Mouse (Mus musculus) gastrocnemius, adult 2 months (tissue): ENCODE data around the gene Gls2. TPM values are rescaled to one million over a fixed set of nuclear protein-coding genes. Genes with fewer than 3 reads are reported as not detected.
A peak's percentile ranks its signal among the peaks of the same experiment; 100 is the strongest.
"Not testable (repeated sequence)": the region's sequence is repeated elsewhere in the genome, so short reads cannot be mapped to it uniquely, and the experiment has no call there.

Experiments used
- DNase-seq: peaks from one replicate; pipeline ENCODE4 v3.0.0; 2022
- H3K27ac ChIP-seq: fragments of 200-600 bp; 2 replicates; pipeline ENCODE4 v1.8.1; 2022; ENCODE audit warnings: mild to moderate bottlenecking
- H3K4me3 ChIP-seq: fragments of 200-600 bp; 2 replicates; pipeline ENCODE4 v1.8.1; 2022; ENCODE audit warnings: mild to moderate bottlenecking, moderate library complexity
- CTCF ChIP-seq: fragments of 200-600 bp; IDR thresholded peaks from 2 replicates; pipeline ENCODE4 v1.8.1; 2022; ENCODE audit warnings: antibody characterized with exemption, mild to moderate bottlenecking, moderate library complexity
- intact Hi-C: fragments of 180-260 bp; cut with DNase I; formaldehyde crosslinking; loops from one replicate; pipeline ENCODE4 v1.15.1; 2025
- total RNA-seq, 2 experiments: library from RNA; stranded (reverse); gene quantifications; 2 replicates each; pipeline ENCODE4 v1.2.3; 2021

The Gls2 gene
- total RNA-seq, 2 experiments from 2014 or later = 0.59 to 0.67 TPM

DNA sequence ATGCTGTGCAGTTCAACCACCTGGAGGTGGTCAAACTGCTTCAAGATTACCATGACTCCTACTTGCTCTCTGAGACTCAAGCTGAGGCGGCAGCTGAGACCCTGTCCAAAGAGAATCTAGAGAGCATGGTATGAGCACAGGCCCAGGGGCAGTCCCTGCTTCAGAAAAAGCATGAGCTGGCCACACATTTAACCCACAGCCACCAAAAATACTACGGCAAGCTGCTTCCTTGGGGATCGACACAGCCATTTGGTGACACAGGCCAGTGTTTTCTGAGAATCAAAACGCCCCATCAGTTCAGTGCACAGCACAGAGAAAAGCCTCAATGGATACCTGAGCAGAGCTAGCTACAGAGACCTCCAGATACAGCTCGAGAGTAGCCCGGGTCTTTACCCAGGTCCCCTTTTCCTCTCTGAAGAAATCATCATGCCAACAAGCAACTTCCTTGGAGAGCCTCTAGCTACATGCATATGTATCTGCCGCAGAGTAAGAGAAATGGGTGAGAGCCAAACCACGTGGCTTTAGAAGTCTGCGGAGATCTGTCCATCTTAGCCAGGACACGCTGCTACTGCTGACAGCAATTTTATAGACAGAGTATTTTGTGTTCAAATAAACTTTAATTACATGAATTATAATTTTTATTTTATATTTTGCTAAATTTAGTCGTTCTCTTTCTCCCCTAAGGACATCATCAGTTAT lies 15.2 kb downstream of the Gls2 start:
- no peak for TF ChIP-seq CTCF
- DNase-seq = no peak
- intact Hi-C loops = no loop called here
- H3K4me3 ChIP-seq = no peak overlapping the region
- no peak overlapping the region for H3K27ac ChIP-seq

DNA sequence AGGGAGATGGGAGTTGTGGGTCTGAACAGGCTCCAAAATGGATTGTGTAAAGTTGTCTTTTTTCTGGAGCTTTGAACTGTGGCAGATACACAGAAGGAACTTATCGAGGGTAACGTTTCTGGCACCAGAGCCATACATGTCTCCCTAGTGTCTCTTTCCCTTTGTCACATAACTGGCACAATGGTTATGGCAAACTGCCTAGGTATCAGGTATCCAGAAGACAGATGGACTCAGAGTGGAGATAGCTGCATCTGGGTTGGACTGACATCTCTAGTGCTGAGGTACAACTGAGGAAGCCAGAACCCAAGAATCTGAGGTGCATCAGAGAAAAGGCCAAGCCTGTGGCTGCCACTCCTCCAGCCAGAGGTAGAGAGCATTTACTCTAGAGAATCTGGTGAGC lies 15.9 kb downstream of the Gls2 start:
- DNase-seq = no peak
- Histone ChIP-seq H3K27ac (no peak overlapping the region), H3K4me3 (peak overlapping the region; percentile 73)
- no peak for TF ChIP-seq CTCF
- intact Hi-C loops = no loop called here

DNA sequence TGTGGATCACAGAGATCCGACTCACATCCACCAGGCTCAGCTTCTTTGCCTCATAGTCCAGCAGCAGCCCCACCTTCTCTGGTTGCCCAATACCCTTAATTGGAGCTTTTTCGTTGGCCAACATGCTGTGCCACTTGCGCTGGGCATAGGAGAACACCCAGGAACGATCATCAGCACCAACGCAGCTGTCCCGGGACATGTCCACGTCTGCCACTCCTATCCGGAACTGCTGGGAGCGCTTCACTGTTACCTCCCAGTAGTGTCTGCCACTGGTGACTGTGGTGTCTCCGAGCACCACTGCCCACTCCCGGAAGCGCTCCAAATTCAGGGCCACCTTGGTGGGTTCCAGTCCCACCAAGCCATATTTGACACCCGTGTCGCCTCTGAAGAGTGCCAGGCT lies 16.7 kb downstream of the Gls2 start:
- no peak for TF ChIP-seq CTCF

DNA sequence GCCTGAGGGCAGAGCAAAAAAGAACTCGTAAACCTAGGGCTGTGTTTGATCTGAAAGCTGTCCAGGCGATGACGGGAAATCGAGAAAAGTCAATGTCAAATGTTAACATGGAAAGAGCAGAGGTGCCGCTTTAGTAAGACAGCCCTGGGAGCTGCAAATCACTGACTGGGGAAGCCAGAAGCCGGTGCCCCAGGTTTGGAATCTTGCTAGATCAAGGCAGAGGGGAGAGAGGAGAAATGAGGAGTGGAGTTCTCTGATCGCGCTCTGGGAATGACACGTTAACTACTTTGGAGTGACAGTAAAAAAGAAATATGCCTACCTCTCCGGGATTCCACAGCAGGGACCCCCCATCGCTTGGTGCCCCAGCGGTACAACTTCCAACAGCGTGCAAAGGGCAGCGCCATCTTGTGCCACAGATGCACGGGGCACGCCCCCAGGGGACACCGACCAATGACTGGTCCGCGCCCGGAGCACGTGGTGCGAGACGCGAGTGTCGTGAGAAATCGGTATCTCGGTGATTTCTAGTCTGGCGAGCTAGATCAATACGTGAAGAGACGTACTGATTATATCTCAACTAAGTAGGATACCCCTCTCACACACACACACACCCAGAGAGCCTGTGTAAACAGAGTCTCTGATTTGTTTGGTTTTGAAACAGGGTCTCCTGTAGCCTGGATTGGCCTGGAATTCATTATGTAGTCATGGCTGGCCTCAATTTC lies 17.3 kb downstream of the Gls2 start, which contains the start of gene Spryd4:
Spryd4 (minus strand) TSS at position 418 of the 719 bp plus-strand sequence.
- intact Hi-C loops = loop anchor here (2.0 kb wide), 2 partner anchors 21 to 73 kb away; partner anchors contain the start of gene Timeless
- Histone ChIP-seq H3K4me3 (peak within 1 kb of the TSS; percentile 73), H3K27ac (peak within 1 kb of the TSS; percentile 90)
- peak; percentile 42 for TF ChIP-seq CTCF
- peak; percentile 95 for DNase-seq

More for the DNA sequence above, 16.7 kb downstream of the Gls2 start:
- intact Hi-C loops = no loop called here
- peak; percentile 41 for DNase-seq
- Histone ChIP-seq H3K27ac (peak overlapping the region; percentile 90), H3K4me3 (peak overlapping the region; percentile 73)

DNA sequence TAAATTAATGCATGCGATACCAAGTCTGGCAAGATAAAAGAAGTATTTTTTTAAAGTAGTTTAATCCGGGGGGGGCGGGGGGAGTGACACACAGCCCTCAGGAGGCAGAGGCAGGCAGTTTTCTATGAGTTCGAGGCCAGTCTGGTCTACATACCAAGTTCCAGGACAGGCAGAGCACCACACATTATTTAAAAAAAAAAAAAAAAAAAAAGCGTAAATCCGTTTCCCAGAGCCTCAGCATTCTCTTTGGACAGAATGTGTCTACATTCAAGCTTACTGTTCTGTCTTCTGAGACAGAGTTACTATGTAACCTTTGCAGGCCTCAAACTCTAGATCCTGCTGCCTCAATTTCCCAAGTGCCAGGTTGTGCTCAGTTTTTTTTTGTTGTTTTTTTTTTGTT lies 17.9 kb downstream of the Gls2 start:
- peak overlapping the region; percentile 90 for H3K27ac ChIP-seq
- TF ChIP-seq CTCF = no peak
- no peak for DNase-seq
- H3K4me3 ChIP-seq = peak overlapping the region; percentile 73
- intact Hi-C loops = loop anchor here (2.0 kb wide), 2 partner anchors 21 to 73 kb away; partner anchors contain the start of gene Timeless

DNA sequence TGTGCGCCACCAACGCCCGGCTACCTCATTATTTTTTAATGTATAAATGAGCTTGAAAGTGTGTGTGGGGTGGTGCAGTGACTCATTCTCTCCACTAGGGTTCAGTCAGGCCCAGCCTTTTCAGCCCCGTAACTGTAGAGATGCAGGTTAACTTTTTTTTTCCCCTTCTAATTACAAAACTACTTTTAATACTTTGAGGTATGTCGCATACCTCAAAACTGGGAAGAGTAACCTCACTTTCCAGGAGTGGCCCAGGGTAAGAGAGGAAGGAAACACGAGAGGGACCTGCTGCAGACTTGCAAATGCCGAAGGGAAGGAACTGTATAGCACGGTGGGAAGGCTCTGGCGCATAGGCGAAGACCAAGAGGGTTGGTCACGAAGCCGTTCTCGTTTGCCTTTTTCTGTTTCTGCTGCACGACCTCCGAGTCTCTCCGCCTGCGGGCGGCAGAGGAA lies 18.6 kb downstream of the Gls2 start:
- peak; percentile 84 for TF ChIP-seq CTCF
- Histone ChIP-seq H3K27ac (peak overlapping the region; percentile 70), H3K4me3 (peak overlapping the region; percentile 73)
- DNase-seq = peak; percentile 56
- intact Hi-C loops = loop anchor here (2.0 kb wide), 2 partner anchors 20 to 72 kb away; partner anchors contain the start of gene Timeless

- intact Hi-C loops = not testable (repeated sequence)
Measured at GRCm38 (mm10) chr10:128214112-128214511, 19.9 kb downstream of the Gls2 start.

GRCm38 (mm10) chr10:128214981-128215380 lies 20.7 kb downstream of the Gls2 start:
- intact Hi-C loops = no loop called here
- Histone ChIP-seq H3K4me3 (no peak overlapping the region), H3K27ac (no peak overlapping the region)
- no peak for DNase-seq
- no peak for TF ChIP-seq CTCF

More at GRCm38 (mm10) chr10:128214112-128214511, 19.9 kb downstream of the Gls2 start:
- DNase-seq, H3K4me3 ChIP-seq, H3K27ac ChIP-seq: not testable (repeated sequence)

GRCm38 (mm10) chr10:128218387-128219117 lies 24.3 kb downstream of the Gls2 start:
- H3K4me3 ChIP-seq = no peak overlapping the region
- no peak for DNase-seq
- intact Hi-C loops = no loop called here
- no peak overlapping the region for H3K27ac ChIP-seq
- TF ChIP-seq CTCF = no peak

- no peak overlapping the region for H3K4me3 ChIP-seq
- no peak overlapping the region for H3K27ac ChIP-seq
- TF ChIP-seq CTCF = peak; percentile 24; the same call in 1 of the 2 replicates
- DNase-seq = no peak
- intact Hi-C loops = no loop called here
Measured at GRCm38 (mm10) chr10:128221533-128222286, 27.5 kb downstream of the Gls2 start.

- TF ChIP-seq CTCF = no peak
- Histone ChIP-seq H3K4me3 (no peak overlapping the region), H3K27ac (no peak overlapping the region)
- no peak for DNase-seq
- intact Hi-C loops = no loop called here
Measured at GRCm38 (mm10) chr10:128225064-128225463, 30.8 kb downstream of the Gls2 start.

DNA sequence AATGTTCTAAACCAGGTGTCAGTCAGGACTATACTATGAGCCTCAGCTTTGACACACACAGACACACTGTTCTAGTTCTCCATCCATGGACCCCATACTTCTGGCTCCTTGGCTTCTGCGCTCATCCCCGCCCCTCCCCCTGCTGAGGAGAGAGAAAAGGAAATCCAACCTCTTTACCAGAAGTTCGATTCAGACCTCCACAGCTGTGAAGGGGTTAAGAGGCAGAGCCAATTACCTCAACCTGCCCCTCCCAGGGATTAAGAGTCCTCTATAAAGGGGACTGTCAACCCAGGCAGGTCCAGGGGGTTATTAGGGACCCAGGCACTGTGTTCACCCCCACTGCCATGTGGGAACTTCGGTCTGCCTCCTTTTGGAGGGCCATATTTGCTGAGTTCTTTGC lies 31.3 kb downstream of the Gls2 start, which contains the start of gene Mip:
Mip (plus strand) TSS at position 301 of the 400 bp plus-strand sequence.
- H3K4me3 ChIP-seq = no peak within 1 kb of the TSS
- H3K27ac ChIP-seq = no peak within 1 kb of the TSS
- no peak for DNase-seq
- TF ChIP-seq CTCF = no peak
- intact Hi-C loops = no loop called here
